Mouse (Mus musculus) intestine, embryonic 15.5 days (tissue): ENCODE measurements around the gene Dcx. TPM values are rescaled to one million over a fixed set of nuclear protein-coding genes. Genes with fewer than 3 reads are reported as not detected.

ENCODE experiments used
- polyA plus RNA-seq: library from polyadenylated mRNA; unstranded; fragments of >200 nt; fragmentation: Nextera tagmentation; extraction: Ambion mirVana; gene quantifications from 2 replicates; pipeline ENCODE4 v1.2.1, GENCODE M21; 2015

Gene Dcx
- polyA plus RNA-seq, 1 experiment from 2014 or later: 3.3 TPM

Other genes with a start within 250 kb of the Dcx start
- gene Capn6, start 105.9 kb downstream of the Dcx start, polyA plus RNA-seq: 42.2 and 45.6 TPM in 2 replicates
- gene A730046J19Rik, start 220.4 kb upstream of the Dcx start, polyA plus RNA-seq: 0.56 and 0.65 TPM in 2 replicates